Mouse (Mus musculus) hematopoietic stem cell, adult 5-6 weeks (primary cell): ENCODE results near the gene Samd9l. TPM values are rescaled to one million over a fixed set of nuclear protein-coding genes. Genes with fewer than 3 reads are reported as not detected.
A peak's percentile ranks its signal among the peaks of the same experiment; 100 is the strongest.
"Not testable (repeated sequence)": the region's sequence is repeated elsewhere in the genome, so short reads cannot be mapped to it uniquely, and the experiment has no call there.

Source experiments
- ATAC-seq, 2 experiments: fragments of 125-278 bp in 1 of 2; replicated peaks in 1 of 2; 2 replicates each; pipeline ENCODE4 v1.8.0; 2016 to 2017; ENCODE audit warnings: inconsistent platforms in 2 of 2, mild to moderate bottlenecking in 2 of 2, moderate number of reproducible peaks in 2 of 2, low read depth in 1 of 2, moderate TSS enrichment in 1 of 2; ENCODE audit not compliant: low FRiP score in 2 of 2, poor library complexity in 2 of 2, severe bottlenecking in 2 of 2, insufficient read depth in 1 of 2, low TSS enrichment in 1 of 2
- total RNA-seq: library from RNA; stranded (forward); fragments of 172-1452, 232-1000 nt; gene quantifications from 2 replicates; pipeline ENCODE4 v1.2.3, GENCODE M21; 2017

Gene Samd9l
- total RNA-seq, 1 experiment from 2014 or later, result 74.7 TPM

DNA sequence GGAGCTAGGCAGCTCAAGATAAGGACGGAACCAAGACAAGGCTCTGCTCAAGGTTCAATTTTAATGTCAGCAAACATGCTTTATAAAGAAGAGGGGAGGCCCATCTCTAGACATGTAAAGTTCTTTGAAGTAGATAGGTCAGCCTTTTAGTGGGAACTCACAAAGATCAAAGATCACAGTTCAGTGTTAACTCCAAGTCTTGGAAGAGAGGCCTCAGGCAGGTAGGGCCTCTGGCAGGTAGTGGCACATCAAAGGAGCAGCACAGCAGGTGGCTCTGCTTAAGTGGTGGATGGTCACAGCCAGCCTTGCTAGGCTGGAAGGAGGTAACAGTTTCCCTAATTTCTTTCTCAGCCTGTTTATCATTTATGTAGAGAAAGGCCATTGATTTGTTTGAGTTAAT lies 33.8 kb downstream of the Samd9l start:
- not testable (repeated sequence) for ATAC-seq

DNA sequence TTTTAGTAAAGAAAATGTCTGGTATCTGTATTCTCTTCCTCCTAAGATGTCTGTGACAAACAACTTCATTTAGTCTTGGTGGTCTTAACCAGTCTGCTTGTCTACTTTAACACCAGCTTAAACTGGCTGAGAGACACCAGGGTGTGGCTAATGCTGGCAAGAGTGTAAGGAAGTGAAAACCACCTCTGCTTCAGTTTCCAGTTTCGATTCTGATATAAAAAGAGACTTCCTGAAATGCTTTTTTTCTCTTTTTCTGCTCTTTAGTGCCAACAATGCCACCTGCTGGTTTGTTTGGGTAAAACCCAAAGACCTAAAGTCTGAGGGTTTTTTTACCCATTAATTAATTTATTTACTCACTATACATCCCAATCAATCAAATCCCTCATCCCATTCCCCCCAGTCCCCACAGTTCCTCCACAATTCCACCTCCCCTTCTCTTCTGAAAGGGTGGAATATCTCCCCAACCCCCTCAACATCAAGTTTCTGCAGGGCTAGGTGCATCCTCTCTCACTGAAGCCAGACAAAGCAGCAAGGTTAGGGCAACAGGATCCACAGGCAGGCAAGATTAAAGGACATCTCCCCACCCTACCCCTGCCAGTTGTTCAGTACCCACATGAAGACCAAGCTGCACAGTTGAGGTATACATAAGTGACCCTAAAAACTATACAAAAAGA lies 53.3 kb downstream of the Samd9l start:
- ATAC-seq, result peak; percentile 95 to 97

GRCm38 (mm10) chr6:3345043-3345639 lies 54.2 kb downstream of the Samd9l start:
- ATAC-seq, result peak in 1 of 2 experiments; percentile 69; a peak in 2 of 4 replicates

- ATAC-seq, result peak in 1 of 2 experiments; percentile 46; a peak in 2 of 4 replicates
Observed at GRCm38 (mm10) chr6:3343603-3344247, 55.6 kb downstream of the Samd9l start.

DNA sequence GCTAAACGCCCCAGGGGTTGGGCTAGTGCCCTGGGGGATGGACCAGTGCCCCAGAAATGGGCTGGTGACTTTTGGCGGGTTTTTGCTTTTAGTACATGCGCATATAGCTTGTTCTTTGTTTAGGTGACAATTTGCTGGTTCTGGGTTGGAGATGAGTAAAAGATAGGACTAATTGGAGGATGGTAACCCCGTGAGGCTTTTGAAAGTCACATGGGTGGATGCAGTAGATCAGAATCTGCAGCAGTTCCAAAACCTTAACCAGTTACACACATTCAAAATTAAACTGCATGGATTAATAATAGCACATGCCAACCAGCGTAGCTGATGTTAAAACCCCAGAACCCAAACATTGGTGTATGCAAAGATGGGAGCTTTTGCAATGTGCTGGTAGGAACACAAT lies 57.9 kb downstream of the Samd9l start:
- ATAC-seq, result no peak

DNA sequence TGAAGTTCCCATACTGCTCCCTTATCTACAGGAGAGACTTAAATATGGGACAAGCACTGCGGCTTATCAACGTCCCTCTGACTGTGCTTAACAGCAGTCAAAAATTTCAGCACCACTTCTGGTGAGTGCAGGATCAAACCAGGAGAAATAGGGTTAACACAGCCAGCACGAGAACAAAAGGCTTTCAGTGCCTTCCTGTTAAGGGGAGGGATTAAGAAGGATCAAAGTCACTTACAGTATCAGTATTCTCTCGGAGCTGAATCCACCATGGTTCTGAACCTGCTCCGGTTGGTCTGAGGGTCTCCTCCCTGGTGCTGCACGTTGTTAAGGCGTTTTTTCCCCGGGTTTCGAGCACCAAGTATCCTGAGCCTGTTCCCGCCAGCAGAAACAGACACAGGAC lies 58.4 kb downstream of the Samd9l start:
- not testable (repeated sequence) for ATAC-seq

DNA sequence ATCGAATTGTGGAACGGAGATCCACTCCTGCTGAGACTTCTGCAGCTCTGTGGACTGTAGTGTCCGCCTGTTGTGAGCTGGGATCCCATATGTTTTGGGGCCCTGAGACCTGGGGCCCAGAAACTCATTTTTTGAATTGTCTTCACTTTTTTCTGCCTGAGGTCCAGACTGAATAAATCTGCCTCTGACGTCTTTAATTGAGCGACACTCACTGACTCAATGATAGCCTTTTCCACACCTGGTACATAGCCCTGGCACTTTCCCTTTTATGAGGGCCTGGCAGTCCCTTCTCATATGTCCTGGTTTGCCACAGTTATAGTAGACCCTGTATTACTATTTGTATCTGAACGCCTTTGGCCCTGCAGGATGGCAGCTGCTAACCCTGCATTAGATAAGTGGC lies 60.2 kb downstream of the Samd9l start:
- not testable (repeated sequence) for ATAC-seq

Other genes starting within 250 kb of the Samd9l start
- not detected in 2 replicates for gene Hepacam2, start 98.7 kb upstream of the Samd9l start, total RNA-seq
- gene Vps50, start 98.8 kb upstream of the Samd9l start, total RNA-seq, result 35.6 and 48.2 TPM in 2 replicates